Mouse (Mus musculus): ENCODE data around the gene Rfpl4.

- no peak for TF ChIP-seq CTCF (IDR thresholded peaks at IDR 0.05; ENCODE audit: extremely low read depth, insufficient read depth, low read length)
- no peak for TF ChIP-seq POLR2A (IDR thresholded peaks at IDR 0.05; ENCODE audit: extremely low read depth, insufficient read depth, low read length)
These were observed 8.5 kb downstream of the Rfpl4 start for GRCm38 (mm10) chr7:5108272-5108671.

Data from cortical plate, adult 2 months (tissue).